Mouse (Mus musculus) lung, adult 2 months (tissue): ENCODE data around the gene Camk2g. TPM values are rescaled to one million over a fixed set of nuclear protein-coding genes. Genes with fewer than 3 reads are reported as not detected.

ENCODE experiments used
- DNase-seq: peaks from one replicate; pipeline ENCODE4 v3.0.0; 2022
- H3K4me1 ChIP-seq: fragments of 200-500 bp; 2 replicates; pipeline ENCODE4 v1.6.1; 2011; ENCODE audit warnings: low read length; ENCODE audit not compliant: control insufficient read depth, insufficient read depth
- H3K4me3 ChIP-seq: fragments of 200-500 bp; replicated peaks from 2 replicates; pipeline ENCODE3; 2011; ENCODE audit warnings: low read depth, mild to moderate bottlenecking, control low read depth, low read length; ENCODE audit errors: extremely low read depth
- CTCF ChIP-seq: fragments of 200-500 bp; IDR thresholded peaks from 2 replicates; pipeline ENCODE4 v1.5.1; 2011; ENCODE audit warnings: mild to moderate bottlenecking, low read length, control low read depth; ENCODE audit not compliant: insufficient read depth
- POLR2A ChIP-seq: fragments of 200-500 bp; IDR thresholded peaks from 2 replicates; pipeline ENCODE4 v1.6.1; 2011; ENCODE audit warnings: low read depth, mild to moderate bottlenecking, control low read depth, low read length, borderline replicate concordance; ENCODE audit errors: extremely low read depth
- WGBS: fragments of 180-500 bp; shearing (Covaris S2); methylation state at CpG from one replicate; pipeline ENCODE4 v1.1.7; 2018; 5-methylcytosine and 5-hydroxymethylcytosine counted together
- polyA plus RNA-seq: library from polyadenylated mRNA; depleted of rRNA; stranded (reverse); fragments of >200 nt; gene quantifications from 2 replicates; pipeline ENCODE4 v1.2.3, GENCODE M21; 2012; rRNA removed

The Camk2g gene
- polyA plus RNA-seq = 30.1 and 30.9 TPM in 2 replicates

GRCm38 (mm10) chr14:20793758-20794531 lies at the start of gene Camk2g:
Gene Camk2g (minus strand): TSS chr14:20794088.
- TF ChIP-seq POLR2A (peak; percentile 60; the same call in 1 of the 2 replicates), CTCF (no peak)
- under 1% methylated on average over 68 of the region's 76 CpGs for WGBS
- H3K4me1 ChIP-seq = peaks cover 9% of the 10 kb centered on the region; the same call in 1 of the 2 replicates

DNA sequence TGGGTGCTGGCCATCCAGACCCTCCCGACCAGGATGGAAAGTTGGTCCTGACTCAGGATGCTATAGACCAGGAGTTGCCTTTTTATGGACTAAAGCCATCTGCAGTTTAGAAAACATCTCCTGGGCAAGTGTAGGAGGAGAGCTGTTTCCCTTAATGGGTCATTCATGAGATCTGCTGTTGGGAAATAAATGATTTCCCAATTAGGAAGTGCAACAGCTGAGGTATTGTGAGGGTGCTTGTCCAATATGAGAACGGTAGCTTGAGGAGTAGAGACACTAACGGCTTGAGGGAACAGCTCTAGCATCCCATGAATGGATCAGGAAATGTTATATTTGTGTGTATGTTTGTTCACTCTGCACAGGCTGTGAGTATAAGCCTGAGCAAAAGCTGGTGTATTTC lies 48.7 kb upstream of the Camk2g start:
- no peak for DNase-seq
- H3K4me3 ChIP-seq = no peak overlapping the region
- WGBS = 59% methylated on average over 3 of the region's 3 CpGs
- H3K4me1 ChIP-seq = peaks cover 11% of the 10 kb centered on the region
- no peak for TF ChIP-seq CTCF
- no peak for TF ChIP-seq POLR2A

More at GRCm38 (mm10) chr14:20793758-20794531, at the start of gene Camk2g:
- DNase-seq = peak; percentile 85
- H3K4me3 ChIP-seq = peak within 1 kb of the TSS; percentile 97

- 90% methylated on average over 2 of the region's 2 CpGs for WGBS
- Histone ChIP-seq H3K4me1 (peaks cover 14% of the 10 kb centered on the region), H3K4me3 (no peak overlapping the region)
- no peak for TF ChIP-seq CTCF
- no peak for TF ChIP-seq POLR2A
- DNase-seq = no peak
Observed at GRCm38 (mm10) chr14:20841526-20841925, 47.6 kb upstream of the Camk2g start.

DNA sequence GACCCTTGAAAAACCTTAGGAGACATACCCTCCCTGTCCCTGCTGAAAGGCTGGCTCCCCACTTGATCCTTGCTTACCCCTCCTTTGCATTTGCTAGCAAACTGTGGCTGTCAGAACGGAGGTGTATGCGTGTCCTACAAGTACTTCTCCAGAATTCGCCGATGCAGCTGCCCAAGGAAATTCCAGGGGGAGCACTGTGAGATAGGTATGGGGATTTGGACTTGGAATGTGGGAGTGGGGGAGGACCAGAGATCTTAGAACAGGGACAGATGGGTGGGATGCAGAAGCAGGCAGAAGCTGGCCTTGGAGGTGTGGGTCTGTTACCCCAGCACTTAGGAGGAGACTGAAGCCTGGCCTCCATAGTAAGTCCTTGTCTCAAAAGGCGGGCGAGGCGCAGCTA lies 43.8 kb upstream of the Camk2g start:
- DNase-seq = no peak
- no peak overlapping the region for H3K4me3 ChIP-seq
- TF ChIP-seq CTCF (no peak), POLR2A (no peak)
- 84% methylated on average over 7 of the region's 7 CpGs for WGBS
- H3K4me1 ChIP-seq = peaks cover 8% of the 10 kb centered on the region; the same call in 1 of the 2 replicates

DNA sequence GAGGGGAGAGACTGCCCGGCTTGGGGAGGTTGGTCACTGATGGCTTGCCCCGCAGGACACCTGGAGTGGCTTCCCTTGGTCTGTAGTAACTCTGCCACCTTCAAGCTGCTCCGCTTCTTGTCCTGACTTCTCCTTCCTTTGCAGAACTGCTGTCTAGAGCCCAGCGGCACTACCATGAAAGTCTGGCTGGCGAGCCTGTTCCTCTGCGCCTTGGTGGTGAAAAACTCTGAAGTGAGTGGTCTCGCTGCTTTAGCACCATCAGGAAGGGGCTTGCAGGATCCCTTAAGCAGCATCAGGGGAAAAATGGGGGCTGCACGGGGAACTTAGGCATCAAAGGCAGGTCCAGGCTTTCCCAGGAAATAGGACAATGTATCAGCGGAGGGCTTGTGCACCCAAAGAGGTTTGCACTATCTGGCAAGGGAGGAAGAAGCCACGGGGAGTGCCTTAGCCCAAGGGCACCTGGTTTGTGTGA lies 43.1 kb upstream of the Camk2g start:
- peaks cover 8% of the 10 kb centered on the region; the same call in 1 of the 2 replicates for H3K4me1 ChIP-seq
- TF ChIP-seq POLR2A (no peak), CTCF (no peak)
- peak overlapping the region; percentile 61 for H3K4me3 ChIP-seq
- 12% methylated on average over 10 of the region's 10 CpGs for WGBS
- no peak for DNase-seq

- no peak for TF ChIP-seq CTCF
- peak; percentile 55; the same call in 1 of the 2 replicates for TF ChIP-seq POLR2A
- peak; percentile 61 for DNase-seq
- peaks cover 8% of the 10 kb centered on the region; the same call in 1 of the 2 replicates for H3K4me1 ChIP-seq
- 2% methylated on average over 33 of the region's 33 CpGs for WGBS
- peak within 1 kb of the TSS; percentile 61 for H3K4me3 ChIP-seq
Observed at GRCm38 (mm10) chr14:20836171-20836904, 42.5 kb upstream of the Camk2g start, which contains the start of gene Plau. Gene Plau (plus strand): TSS chr14:20836660.

- TF ChIP-seq CTCF (no peak), POLR2A (no peak)
- peaks cover 8% of the 10 kb centered on the region; the same call in 1 of the 2 replicates for H3K4me1 ChIP-seq
- H3K4me3 ChIP-seq = no peak overlapping the region
- 34% methylated on average over 7 of the region's 7 CpGs for WGBS
- DNase-seq = no peak
Observed at GRCm38 (mm10) chr14:20834136-20834535, 40.2 kb upstream of the Camk2g start.

DNA sequence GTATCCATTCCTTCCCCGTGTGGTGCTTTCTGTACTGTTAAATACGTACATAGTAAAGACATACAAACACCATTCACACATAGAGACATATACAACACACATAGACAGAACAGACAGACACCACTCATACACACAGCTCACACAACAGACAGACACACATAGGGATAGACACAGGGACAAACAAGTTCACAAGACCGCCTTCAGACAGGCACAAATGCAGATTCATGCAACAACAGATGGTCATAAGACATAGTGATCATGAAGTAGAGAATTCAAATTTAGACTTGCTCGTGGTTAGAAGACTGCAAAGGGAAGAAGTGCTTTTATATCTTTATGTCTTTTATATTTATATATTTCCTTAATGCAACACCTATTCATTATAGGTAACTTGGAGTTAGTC lies 39.6 kb upstream of the Camk2g start:
- no peak for TF ChIP-seq CTCF
- no peak for TF ChIP-seq POLR2A
- 88% methylated on average over 4 of the region's 4 CpGs for WGBS
- Histone ChIP-seq H3K4me1 (peaks cover 8% of the 10 kb centered on the region; the same call in 1 of the 2 replicates), H3K4me3 (no peak overlapping the region)
- no peak for DNase-seq

GRCm38 (mm10) chr14:20831915-20832314 lies 38.0 kb upstream of the Camk2g start:
- WGBS = 78% methylated on average over 1 of the region's 1 CpGs
- TF ChIP-seq CTCF (no peak), POLR2A (no peak)
- no peak for DNase-seq
- Histone ChIP-seq H3K4me3 (no peak overlapping the region), H3K4me1 (peaks cover 7% of the 10 kb centered on the region; the same call in 1 of the 2 replicates)
